Mouse (Mus musculus): Measurements from ENCODE around the gene Mrps15.

Gene Mrps15

GRCm38 (mm10) chr4:126046851-126047585 is at the start of gene Mrps15:
Mrps15 (plus strand) TSS chr4:126046925.
- DNase-seq (ENCODE audit: low read depth, low spot score) = peak; percentile 57

GRCm38 (mm10) chr4:125997826-125998225 is 48.9 kb upstream of the Mrps15 start:
- DNase-seq (ENCODE audit: low read depth, low spot score) = no peak

- DNase-seq (ENCODE audit: low read depth, low spot score) = no peak
Observed at GRCm38 (mm10) chr4:126001311-126002199, 45.2 kb upstream of the Mrps15 start.

- DNase-seq (ENCODE audit: low read depth, low spot score) = no peak
Observed at GRCm38 (mm10) chr4:126017676-126018332, 28.9 kb upstream of the Mrps15 start.

- DNase-seq (ENCODE audit: low read depth, low spot score) = no peak
Observed at GRCm38 (mm10) chr4:126018966-126019538, 27.7 kb upstream of the Mrps15 start.

- DNase-seq (ENCODE audit: low read depth, low spot score) = no peak
Observed at GRCm38 (mm10) chr4:126024303-126024900, 22.3 kb upstream of the Mrps15 start, which contains the start of gene Csf3r. Csf3r (plus strand) TSS chr4:126024550.

GRCm38 (mm10) chr4:126025801-126026200 is 20.9 kb upstream of the Mrps15 start:
- DNase-seq (ENCODE audit: low read depth, low spot score) = no peak

- no peak for DNase-seq (ENCODE audit: low read depth, low spot score)
Observed at GRCm38 (mm10) chr4:126027980-126028379, 18.7 kb upstream of the Mrps15 start.

- no peak for DNase-seq (ENCODE audit: low read depth, low spot score)
Observed at GRCm38 (mm10) chr4:126029042-126029441, 17.7 kb upstream of the Mrps15 start.

- no peak for DNase-seq (ENCODE audit: low read depth, low spot score)
Observed at GRCm38 (mm10) chr4:126030705-126031104, 16.0 kb upstream of the Mrps15 start.

- no peak for DNase-seq (ENCODE audit: low read depth, low spot score)
Observed at GRCm38 (mm10) chr4:126035413-126035812, 11.3 kb upstream of the Mrps15 start.

- DNase-seq (ENCODE audit: low read depth, low spot score) = no peak
Observed at GRCm38 (mm10) chr4:126051617-126052016, 4.9 kb downstream of the Mrps15 start.

GRCm38 (mm10) chr4:126057207-126058133 is 10.7 kb downstream of the Mrps15 start:
- no peak for DNase-seq (ENCODE audit: low read depth, low spot score)

GRCm38 (mm10) chr4:126058134-126058996 is 11.6 kb downstream of the Mrps15 start, which contains the start of gene Oscp1:
Oscp1 (plus strand) TSS chr4:126058565.
- peak; percentile 80 for DNase-seq (ENCODE audit: low read depth, low spot score)

- DNase-seq (ENCODE audit: low read depth, low spot score) = no peak
Observed at GRCm38 (mm10) chr4:126058997-126059362, 12.3 kb downstream of the Mrps15 start.

GRCm38 (mm10) chr4:126062856-126063255 is 16.1 kb downstream of the Mrps15 start:
- no peak for DNase-seq (ENCODE audit: low read depth, low spot score)

- no peak for DNase-seq (ENCODE audit: low read depth, low spot score)
Observed at GRCm38 (mm10) chr4:126065241-126065640, 18.5 kb downstream of the Mrps15 start.

- DNase-seq (ENCODE audit: low read depth, low spot score) = no peak
Observed at GRCm38 (mm10) chr4:126067401-126068077, 20.8 kb downstream of the Mrps15 start.

- DNase-seq (ENCODE audit: low read depth, low spot score) = no peak
Observed at GRCm38 (mm10) chr4:126068842-126069241, 22.1 kb downstream of the Mrps15 start.
